Mouse (Mus musculus): ENCODE measurements around the gene Zfp362. TPM values are rescaled to one million over a fixed set of nuclear protein-coding genes. Genes with fewer than 3 reads are reported as not detected.

Gene Zfp362
- 1 to 10 TPM; 7.9 to 9.0 (median 8.6) TPM for total RNA-seq (2022)

DNA sequence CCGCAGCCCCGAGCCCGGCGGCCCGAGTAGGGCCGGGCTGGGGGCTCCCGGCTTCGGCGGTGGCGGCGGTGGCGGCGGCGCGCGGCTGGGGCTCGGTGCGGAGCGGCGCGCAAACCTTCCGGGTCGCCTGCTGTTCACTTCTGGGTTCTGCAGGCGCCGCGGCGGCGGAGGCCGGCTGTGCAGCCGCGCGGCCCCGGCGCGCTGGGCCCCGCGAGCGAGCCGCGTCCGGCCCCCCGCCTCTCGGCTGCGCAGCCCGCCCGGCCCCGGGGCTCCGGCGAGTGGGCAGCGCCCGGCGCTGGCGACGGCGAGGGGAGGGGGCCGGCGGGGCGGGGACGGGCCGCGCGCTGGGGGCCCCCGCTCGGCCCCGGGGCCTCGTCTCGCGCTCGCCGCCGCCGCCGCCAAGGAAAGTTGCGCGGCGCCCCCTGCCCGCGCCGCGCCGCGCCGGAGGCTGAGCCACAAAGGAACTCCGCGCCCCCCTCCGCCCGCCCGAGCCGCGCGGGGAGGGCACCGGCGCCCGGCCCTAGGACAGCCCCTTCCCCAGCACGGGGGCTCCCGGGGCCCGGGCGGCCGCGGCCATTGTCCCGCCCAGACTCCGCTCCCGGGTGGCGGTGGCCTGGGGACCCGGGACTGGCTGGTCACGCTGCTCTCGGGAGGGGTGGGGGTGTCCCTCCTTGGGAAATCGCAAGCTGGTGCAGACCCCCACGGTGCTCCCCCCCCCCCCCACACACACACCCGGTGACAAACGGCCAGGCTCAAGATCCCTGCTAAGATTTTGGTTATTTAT lies at the start of gene Zfp362:
Zfp362 (minus strand) TSS at position 3 of the 784 bp plus-strand sequence.
- DNase-seq (ENCODE audit: low spot score in 2 of 2) = no peak

DNA sequence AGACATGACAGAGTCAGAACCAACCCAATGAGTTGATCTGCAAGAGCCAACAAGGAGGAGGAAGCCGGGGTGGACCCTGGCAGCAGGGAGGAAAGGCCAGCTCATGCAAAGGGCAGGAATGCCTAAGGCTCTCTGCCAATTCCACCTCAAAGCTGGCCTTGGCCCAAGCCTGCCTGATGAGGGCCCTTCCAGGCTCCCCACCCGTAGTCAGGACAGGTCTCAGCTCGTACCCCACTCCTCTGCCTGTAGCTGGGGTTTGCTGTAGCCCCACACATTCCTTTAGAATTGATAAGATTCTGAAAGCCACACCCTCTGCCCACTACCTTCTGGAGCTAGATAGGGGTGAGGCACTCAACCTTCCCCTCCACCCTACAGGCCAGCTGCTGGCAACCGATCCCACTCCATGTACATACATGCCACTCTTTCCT lies 49.8 kb upstream of the Zfp362 start:
- no peak for DNase-seq (ENCODE audit: low spot score in 2 of 2)

DNA sequence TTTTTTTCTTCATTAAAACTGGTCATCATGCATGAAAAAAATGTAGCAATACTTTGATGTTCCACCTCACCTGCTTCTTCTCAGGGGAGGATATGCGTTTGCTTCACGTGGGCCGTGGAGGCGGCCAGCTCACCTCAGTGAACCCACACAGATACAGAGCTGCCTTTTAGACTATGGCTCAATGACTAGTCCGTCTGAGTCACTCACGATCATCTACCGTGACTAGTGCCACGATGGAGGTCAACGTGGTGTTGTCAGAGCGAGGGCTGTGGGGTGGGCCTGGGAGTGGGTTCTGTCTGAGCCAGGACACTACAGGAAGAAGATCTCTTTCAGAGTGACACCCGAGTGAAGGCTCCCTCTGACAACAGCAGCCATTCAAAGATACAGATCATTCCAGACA lies 47.3 kb upstream of the Zfp362 start:
- DNase-seq (ENCODE audit: low spot score in 2 of 2) = no peak

DNA sequence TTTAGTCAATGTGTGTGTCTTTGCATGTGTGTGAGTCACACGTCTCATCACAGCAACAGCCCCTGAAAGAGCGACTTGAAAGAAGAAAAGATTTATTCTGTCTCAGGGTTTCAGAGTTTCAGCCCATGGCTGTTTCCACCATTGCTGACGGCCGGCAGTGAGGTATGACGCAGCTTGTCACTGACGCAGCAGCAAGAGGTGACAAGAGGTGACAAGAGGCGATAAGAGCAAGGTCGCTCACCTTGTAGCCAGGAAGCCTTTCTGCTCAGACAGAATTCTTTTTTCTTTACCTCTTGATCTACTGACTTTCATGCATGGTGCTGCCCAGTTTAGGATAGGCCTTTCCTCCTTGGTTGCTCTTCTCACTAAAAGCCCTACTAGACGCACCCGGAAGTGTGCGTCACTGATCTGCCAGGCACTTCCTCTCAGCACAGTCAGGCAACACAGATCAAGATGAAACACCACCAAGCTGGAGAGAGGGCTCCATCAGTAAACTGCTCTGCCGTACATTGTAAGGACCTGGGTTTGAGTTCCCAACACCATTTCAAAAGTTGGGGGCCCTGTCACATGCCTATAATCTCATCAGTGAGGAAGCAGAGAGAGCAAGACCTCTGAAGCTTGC lies 46.5 kb upstream of the Zfp362 start:
- no peak for DNase-seq (ENCODE audit: low spot score in 2 of 2)

DNA sequence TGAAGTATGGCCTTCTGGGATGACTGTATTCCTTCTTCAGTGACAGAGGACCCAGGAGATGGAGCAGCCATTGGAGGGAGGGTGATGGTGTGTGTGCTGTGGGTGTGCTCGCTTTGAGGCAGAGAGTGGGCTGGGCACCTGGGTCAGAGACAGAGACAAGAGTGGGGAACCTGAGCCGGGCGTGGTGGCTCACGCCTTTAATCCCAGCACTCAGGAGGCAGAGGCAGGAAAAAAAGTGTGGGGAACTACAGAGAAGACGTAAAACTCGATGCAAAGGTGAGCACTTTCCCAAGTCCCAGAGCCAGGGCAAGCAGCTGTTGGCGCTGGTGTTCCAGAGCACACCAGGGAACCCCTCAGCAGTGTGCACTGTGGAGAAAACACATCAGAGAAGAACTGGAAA lies 43.8 kb upstream of the Zfp362 start:
- DNase-seq (ENCODE audit: low spot score in 2 of 2) = no peak

DNA sequence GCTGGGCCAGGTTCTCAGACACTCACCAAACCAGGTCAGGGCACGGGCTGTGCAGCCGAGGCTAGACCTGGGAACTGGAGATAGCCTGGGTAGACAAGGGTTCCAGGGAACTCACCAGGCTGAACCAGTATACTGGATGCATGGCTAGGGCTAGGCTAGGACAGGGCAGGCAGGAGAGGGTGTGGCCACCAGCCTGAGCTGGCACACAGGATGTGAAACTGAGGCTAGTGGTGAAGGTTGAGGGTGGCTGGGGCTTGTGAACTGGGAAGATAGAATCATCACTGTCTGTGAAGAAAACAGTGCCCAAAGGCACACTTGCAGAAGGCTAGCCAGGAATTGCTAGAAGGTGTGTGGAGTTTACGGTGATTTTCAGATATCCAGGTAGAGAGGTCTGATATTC lies 43.1 kb upstream of the Zfp362 start:
- no peak for DNase-seq (ENCODE audit: low spot score in 2 of 2)

DNA sequence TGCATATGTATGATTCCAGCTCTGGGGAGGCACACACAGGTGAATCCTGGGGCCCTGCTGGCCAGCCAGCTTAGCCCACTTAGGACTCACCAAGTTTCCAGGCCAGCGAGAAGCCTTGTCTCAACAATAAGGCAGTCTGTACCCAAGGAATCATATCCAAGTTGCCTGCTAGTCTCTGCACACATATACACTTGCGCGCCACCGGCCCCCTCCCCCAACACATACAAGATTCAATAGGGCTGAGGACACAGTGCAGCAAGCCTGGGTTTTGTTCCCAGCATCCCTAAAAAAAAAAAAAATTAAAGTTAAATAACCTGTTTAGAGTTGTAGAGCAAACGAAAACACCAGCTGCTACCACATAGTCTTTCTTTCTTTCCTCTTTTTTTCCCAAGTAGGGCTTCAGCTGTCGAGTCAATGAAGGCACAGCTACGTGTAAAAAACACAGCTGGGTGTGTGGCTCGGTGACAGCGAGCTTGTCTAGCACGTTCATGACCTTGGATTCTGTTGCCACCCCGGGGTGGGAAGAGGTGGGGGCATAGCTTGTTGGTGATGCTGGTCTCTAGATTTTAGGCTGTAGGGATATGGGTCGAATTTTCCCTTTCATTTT lies 39.6 kb upstream of the Zfp362 start:
- no peak for DNase-seq (ENCODE audit: low spot score in 2 of 2)

DNA sequence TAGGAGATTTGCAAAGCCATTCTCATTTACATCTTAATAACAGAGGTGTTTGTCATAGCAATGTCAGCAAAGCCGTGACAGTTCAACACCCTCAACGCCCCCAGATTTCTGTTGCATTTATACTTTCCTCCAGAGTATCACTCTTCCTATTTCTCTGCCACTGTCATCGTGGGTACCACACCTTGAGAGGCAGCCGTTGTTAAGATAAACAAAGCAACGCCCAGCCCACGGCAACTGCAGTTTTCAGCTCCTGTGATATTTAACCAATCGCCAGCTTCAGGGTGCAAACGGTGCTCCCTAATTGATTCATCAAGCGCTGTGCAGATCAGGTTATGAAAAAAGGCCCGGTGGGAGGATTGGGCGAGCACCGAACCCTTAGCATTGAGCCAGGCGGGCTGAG lies 38.7 kb upstream of the Zfp362 start:
- no peak for DNase-seq (ENCODE audit: low spot score in 2 of 2)

DNA sequence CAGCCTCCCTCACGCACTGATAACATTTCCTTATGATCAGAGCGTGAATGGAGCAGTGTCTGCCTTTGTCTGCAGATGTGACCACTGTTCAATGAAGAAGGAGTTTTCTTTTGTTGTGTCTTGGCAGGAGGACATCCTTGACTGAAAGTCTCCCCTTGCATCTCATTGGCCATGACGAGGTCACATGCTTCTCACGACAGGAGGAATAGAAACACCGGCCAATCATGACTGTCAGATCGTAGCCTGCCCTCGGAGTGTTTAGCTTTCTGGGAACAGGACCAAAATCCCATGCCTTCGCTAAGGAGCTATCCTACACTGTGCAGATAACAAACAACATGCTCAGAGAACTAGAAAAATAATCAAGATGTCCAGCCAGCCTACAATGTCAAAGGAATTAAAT lies 35.4 kb upstream of the Zfp362 start:
- DNase-seq (ENCODE audit: low spot score in 2 of 2) = no peak

DNA sequence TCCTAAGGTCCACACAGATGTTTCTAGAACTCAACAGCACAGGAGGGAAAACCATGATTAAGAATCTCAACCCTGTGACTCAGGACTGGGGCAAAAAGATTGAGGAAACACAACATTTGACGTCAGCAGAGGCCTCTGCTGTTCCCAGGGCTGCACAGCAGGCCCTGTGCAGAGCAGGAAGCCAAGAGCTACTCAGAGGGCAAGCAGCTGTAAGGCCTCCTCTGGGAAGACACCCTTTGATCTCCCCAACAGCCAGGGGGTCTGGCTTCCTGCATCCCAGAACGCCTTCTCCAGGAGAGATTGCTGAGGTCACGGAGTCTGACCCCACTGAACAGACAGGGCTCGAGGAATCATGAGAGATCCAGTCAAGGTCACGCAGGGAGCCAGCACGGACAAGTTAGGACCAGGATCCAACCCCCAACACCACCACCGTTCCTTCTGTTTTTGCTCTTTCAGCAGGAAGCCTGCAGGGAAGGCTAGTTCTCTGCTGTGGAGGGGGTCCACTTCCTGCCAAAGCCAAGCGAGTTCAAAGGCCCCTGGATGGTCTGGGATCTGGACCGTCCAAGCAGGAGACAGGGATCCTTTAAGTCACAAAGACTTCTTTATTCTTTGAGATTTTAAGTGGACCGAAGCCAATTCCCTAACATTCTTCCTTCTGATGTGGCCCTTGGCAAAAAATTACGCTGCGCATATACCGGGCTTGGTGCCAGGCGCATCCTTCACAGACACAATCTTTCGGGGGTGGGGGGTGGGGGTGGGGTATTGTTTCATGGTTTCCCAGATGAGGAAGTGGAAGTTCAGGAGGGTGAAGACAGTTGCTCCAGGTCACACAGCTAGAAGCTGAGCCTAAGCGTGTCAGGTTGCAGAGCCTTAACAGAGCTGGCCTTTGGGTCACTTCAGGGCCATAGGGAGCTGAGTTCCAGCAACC lies 34.2 kb upstream of the Zfp362 start:
- peak in 1 of 2 experiments; percentile 7 for DNase-seq (ENCODE audit: low spot score in 2 of 2)

DNA sequence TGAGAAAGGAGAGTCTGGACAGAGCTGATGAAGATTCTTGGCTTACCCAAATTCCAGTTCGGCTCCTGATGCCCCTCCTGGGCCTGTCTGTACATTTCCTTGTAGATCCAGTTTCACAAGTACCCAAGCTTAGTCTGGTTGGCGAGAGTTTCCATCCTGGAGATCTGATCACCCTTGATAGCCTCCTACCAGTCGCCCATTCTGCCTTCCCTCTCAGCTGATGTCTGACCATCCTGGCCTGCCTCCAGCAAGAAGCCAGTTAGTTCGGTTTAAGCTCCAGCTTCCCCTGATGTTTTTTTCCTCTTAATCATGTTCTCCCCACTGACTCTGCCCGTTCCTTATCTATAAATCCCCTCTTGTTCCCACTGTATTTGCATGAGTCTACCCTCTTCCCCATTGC lies 32.4 kb upstream of the Zfp362 start:
- no peak for DNase-seq (ENCODE audit: low spot score in 2 of 2)

DNA sequence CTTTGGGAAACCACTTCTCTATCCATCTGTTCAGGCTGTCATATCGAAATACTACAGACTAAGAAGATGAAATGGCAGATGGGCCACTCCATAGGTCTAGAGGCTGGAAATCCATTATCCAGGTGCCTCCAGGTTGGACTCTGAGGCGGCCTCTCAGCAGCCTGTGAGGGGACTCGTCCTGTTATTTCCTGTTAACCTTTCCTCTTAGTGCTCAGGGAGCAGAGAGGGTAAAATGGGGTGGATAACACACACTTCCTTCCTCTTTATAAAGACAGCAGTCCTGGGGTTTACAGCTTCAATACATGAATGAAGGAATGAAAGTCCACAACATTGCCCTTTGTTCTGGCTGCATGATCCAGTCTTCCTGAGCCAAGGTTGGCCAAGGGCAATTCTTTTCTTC lies 18.3 kb upstream of the Zfp362 start:
- DNase-seq (ENCODE audit: low spot score in 2 of 2) = no peak

DNA sequence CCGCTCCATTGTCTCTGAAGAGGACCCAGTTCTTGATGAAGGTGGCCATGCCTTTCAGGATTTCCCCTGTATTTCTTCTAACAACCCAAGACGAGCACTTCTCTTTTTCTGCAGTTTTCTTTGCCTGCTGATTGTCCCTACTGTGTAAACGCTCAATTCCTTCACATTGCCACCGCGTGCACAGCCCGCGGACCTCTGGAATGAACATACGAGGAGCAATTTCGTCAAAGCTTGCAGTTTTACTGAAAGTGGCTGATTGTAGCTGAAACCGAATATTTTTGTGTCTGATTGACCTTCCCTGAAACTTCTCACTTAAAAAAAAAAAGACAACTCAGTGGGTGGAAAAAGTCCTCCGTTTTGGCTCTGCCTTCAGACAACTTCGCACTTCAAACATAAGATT lies 14.7 kb upstream of the Zfp362 start:
- no peak for DNase-seq (ENCODE audit: low spot score in 2 of 2)

DNA sequence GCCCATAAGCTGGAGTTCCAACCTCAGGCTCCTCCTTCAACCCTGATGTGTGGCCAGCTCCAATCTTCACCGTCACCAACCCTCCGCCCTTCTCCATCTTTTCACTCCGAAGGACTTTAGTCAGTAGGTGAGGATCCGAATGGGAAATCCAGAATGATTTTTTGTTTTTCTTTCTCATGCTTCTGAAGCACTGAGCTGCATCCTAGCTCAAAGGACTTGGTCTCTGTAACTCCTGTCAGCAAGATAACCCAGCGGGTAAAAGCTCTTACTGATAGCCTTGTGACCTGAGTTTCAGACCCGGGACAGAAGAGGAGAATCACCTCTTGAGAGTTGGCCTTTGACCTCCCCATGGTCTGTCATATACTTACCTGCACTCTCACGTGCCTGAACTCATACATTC lies 11.2 kb upstream of the Zfp362 start:
- DNase-seq (ENCODE audit: low spot score in 2 of 2) = no peak

DNA sequence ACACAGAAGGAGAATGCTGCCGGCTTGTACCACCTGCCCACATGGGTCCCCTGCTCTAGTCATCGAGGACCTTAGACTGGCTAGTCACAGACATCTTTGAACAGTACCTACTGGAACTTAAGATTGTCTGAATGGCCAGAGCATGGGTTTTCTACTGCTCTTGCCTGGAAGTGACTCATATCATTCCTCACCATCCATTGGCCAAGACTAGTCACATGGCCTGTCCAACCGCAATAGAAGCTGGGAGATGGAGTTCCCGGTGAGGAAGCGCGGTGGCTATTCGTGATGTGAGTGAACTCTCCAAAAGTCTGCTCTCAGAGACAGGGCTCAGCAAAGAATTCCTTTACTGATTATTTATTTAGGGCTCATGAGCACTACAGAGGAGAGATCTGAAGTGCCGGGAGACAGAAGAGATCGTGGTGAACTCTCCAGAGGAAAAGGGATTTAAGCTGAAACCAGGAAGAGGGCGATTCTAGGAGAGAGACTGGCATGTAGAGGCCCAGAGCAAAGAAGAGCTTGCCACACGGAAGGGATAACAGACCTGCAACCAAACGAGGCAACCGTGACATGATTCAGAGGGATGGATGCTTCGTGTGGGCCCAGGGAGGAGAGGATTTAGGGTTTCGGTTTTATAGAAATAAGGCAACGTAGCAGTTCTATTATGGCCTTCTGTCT lies 5.7 kb upstream of the Zfp362 start:
- peak; percentile 58 to 63 for DNase-seq (ENCODE audit: low spot score in 2 of 2)

DNA sequence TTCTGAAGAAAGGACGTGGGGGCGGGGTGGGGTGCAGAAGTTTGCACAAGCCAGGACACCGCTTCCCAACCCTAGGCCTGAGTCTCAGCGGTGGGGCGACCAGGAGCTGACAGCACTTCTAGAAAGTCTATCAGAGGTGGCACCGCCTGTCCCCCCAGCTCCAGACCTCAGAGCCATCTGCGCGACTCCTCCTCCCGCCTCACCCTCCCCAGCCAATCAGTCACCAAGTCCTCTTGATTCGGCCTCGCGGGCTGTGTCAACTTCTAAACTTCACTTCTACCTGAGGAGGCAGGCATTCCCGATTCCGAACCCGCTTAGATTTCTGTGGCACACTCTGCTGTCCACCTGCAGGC lies 958 bp upstream of the Zfp362 start:
- DNase-seq (ENCODE audit: low spot score in 2 of 2) = peak; percentile 17 to 42

DNA sequence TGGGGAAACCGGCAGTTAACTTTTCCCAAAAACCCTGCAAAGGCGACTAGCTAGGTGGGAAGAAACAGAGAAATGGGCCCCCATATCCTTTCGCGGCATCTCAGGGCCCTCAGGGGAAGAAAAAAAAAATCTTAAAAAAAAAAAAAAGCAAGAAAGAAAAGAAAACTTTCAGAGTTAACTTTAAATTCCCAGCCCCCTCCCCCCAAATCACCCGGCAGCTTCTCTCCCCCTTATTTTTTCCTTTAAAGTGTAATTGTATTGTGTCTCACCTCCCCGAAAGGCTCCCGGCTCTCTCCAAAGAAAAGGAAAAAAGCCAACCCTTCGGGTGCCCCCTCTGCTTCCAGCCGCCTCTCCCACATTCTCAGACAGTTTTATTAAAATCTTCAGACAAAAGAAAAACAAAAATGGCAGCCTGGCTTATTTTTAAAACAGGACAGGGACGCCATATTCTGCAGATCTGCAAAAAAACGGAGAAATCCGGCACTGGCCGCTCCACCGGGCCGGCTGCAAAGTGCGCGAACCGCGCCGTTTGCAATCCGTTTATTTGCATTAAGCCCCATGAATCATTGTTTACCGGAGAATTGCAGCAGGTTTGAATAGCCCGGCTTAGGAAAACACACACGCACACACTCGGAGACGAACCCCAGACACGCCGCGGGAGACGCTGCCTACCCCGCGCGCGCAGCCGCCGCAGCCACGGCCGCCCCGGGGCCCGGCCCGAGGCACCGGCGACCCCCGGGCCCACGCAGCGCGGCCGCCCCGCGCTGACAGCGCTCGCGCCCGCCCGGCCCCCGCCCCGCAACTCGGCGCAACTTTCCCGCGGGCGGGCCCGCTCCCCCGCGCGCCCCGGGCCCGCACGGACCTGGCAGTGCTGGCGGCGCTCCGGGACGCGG lies 449 bp downstream of the Zfp362 start:
- no peak for DNase-seq (ENCODE audit: low spot score in 2 of 2)

DNA sequence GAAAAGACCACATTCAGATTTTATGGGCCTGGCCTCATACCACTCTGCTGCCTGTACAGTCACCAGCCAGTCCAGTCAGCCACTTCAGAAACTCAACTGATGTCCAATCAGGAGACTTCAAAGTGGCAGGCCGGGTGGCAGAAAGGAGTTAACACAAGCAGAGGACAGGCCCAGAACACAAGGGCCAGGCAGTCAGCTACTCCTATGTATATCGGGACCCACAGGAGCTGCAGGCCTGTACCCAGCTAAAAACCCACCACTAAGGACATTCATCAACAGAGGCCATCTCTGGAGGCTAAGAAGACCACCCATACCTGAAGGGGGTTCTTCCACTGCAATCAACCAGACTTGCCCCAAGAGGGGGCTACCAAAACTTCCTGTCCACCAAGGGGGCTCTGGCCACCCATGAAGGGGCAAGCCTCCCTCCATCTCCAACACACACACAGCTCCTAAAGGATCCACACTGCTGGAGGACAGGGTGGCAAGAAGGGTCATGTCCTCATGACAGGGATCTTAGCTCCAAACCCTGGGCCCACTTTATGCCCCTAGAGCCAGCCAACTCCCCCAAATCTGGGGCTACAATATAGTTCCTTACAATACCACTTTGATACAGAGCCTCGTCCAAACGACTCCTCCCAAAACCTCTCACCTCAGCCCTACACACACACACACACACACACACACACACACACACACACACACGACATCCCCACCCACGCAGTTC lies 1.3 kb downstream of the Zfp362 start:
- DNase-seq (ENCODE audit: low spot score in 2 of 2) = no peak

DNA sequence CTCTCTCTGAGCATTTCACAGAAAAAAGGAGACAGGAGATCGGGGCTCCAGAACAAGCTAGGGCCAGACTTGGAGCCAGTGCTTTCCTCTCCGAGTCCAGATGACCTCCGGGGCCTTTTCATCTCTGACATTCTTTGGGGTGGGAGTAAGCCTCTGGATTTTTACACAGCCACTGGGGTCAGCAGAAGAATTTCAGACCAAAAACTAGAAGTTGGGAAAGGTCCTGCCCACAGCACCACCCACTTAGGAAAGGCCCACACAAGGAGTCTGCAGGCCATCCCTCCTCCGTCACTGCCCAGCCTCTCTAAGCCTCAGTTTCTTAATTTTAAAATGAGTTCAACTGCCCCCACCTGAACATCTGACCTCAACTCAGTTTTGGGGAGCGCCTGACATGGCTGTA lies 2.3 kb downstream of the Zfp362 start:
- no peak for DNase-seq (ENCODE audit: low spot score in 2 of 2)

Measured in gastrocnemius, adult 8-10 months (tissue).